Mouse (Mus musculus) kidney, embryonic 15.5 days (tissue): ENCODE data around the gene Mboat2. TPM values are rescaled to one million over a fixed set of nuclear protein-coding genes. Genes with fewer than 3 reads are reported as not detected.

Experiments used
- ATAC-seq: fragments of 200-750 bp; cut with Nextera tagmentation; replicated peaks from 2 replicates; pipeline ENCODE4 v1.8.0; 2017; ENCODE audit warnings: moderate TSS enrichment; ENCODE audit not compliant: low FRiP score
- H3K27ac ChIP-seq: fragments of 300-500 bp; sonication (generic); 2 replicates; pipeline ENCODE4 v1.5.1; 2015; ENCODE audit warnings: mild to moderate bottlenecking, inconsistent platforms
- H3K27me3 ChIP-seq: fragments of 300-500 bp; sonication (generic); 2 replicates; pipeline ENCODE4 v1.6.1; 2015; ENCODE audit warnings: inconsistent platforms
- H3K36me3 ChIP-seq: fragments of 300-500 bp; sonication (generic); 2 replicates; pipeline ENCODE4 v1.6.1; 2015; ENCODE audit warnings: inconsistent platforms
- H3K4me1 ChIP-seq: fragments of 300-500 bp; sonication (generic); 2 replicates; pipeline ENCODE4 v1.6.1; 2015; ENCODE audit warnings: inconsistent platforms
- H3K4me2 ChIP-seq: fragments of 300-500 bp; sonication (generic); 2 replicates; pipeline ENCODE4 v1.6.1; 2015; ENCODE audit warnings: moderate library complexity, mild to moderate bottlenecking, inconsistent platforms
- H3K4me3 ChIP-seq: fragments of 300-500 bp; sonication (generic); replicated peaks from 2 replicates; pipeline ENCODE4 v1.5.1; 2015; ENCODE audit warnings: mild to moderate bottlenecking, inconsistent platforms
- H3K9ac ChIP-seq: fragments of 300-500 bp; sonication (generic); 2 replicates; pipeline ENCODE4 v1.6.1; 2015; ENCODE audit warnings: mild to moderate bottlenecking, inconsistent platforms
- H3K9me3 ChIP-seq: fragments of 300-500 bp; sonication (generic); replicated peaks from 2 replicates; pipeline ENCODE4 v1.6.1; 2016; ENCODE audit warnings: inconsistent platforms
- WGBS: fragments of 180-500 bp; shearing (Covaris S2); methylation state at CpG from one replicate; pipeline ENCODE4 v1.1.7; 2015; ENCODE audit warnings: mixed read lengths; 5-methylcytosine and 5-hydroxymethylcytosine counted together
- polyA plus RNA-seq: library from polyadenylated mRNA; unstranded; fragments of >200 nt; fragmentation: Nextera tagmentation; extraction: Ambion mirVana; gene quantifications from 2 replicates; pipeline ENCODE4 v1.2.1, GENCODE M21; 2015

Mboat2 gene
- polyA plus RNA-seq, 1 experiment from 2014 or later: 42.2 TPM

- Histone ChIP-seq H3K4me3 (no peak overlapping the region), H3K4me2 (no peak overlapping the region), H3K27me3 (no peaks in the 10 kb centered on the region), H3K4me1 (peaks cover 34% of the 10 kb centered on the region), H3K27ac (0 out of 2 replicates have a peak overlapping the region, but pooled peaks have one; percentile 24), H3K9me3 (no peaks in the 10 kb centered on the region), H3K9ac (no peak overlapping the region), H3K36me3 (0 out of 2 replicates have a peak, but pooled peaks cover 7% of the 10 kb centered on the region)
- ATAC-seq: no peak
- 85% methylated on average over 1 of the region's 1 CpGs for WGBS
Measured at GRCm38 (mm10) chr12:24933206-24933775, 102.6 kb downstream of the Mboat2 start.

DNA sequence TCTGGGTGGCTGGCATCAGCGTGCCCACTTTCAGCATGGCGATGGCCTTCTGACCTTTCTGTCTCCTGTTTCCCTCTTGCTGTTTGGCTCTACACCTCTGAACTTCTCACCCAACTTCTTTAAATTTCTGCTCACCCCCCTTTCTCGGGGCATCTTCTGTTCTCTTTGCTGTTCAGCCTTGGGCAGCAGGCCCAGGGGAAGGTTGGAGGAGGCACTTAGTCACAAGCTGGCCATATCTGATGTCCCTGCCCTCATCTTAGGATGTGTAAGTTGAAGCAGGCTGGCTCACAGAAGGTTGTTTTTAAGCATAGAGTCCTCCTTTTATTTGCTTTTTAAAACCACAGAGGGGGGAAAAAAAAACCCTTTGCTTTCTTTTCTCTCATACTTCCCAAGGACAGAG is 103.3 kb downstream of the Mboat2 start:
- Histone ChIP-seq H3K9me3 (no peaks in the 10 kb centered on the region), H3K27ac (no peak overlapping the region), H3K36me3 (0 out of 2 replicates have a peak, but pooled peaks cover 7% of the 10 kb centered on the region), H3K4me3 (no peak overlapping the region), H3K27me3 (no peaks in the 10 kb centered on the region), H3K4me1 (peaks cover 27% of the 10 kb centered on the region), H3K9ac (no peak overlapping the region), H3K4me2 (no peak overlapping the region)
- ATAC-seq: no peak
- WGBS: 48% methylated on average over 3 of the region's 3 CpGs

DNA sequence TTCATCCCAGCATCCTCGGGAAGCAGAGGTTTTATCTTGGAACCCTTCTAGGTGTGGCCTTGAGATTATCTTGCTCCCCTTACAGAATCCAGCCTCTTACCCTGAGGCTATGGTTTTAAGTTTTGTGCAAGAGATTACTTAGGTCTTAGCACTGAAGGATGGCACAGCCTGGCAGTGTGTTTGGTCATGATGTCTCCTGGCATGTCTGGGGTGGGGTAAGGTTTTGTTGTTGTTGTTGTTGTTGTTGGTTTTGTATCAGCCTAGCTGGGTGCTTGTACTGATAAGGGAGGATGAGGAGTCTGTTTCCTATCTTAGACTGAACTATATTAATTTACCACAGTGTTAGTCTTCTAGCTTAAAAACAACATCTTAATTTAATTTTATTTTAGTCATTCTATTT is 105.6 kb downstream of the Mboat2 start:
- Histone ChIP-seq H3K9ac (no peak overlapping the region), H3K4me3 (no peak overlapping the region), H3K27ac (no peak overlapping the region), H3K27me3 (no peaks in the 10 kb centered on the region), H3K4me2 (no peak overlapping the region), H3K36me3 (peaks cover 17% of the 10 kb centered on the region), H3K4me1 (peaks cover 17% of the 10 kb centered on the region), H3K9me3 (no peaks in the 10 kb centered on the region)
- 76% methylated on average over 1 of the region's 1 CpGs for WGBS
- no peak for ATAC-seq

DNA sequence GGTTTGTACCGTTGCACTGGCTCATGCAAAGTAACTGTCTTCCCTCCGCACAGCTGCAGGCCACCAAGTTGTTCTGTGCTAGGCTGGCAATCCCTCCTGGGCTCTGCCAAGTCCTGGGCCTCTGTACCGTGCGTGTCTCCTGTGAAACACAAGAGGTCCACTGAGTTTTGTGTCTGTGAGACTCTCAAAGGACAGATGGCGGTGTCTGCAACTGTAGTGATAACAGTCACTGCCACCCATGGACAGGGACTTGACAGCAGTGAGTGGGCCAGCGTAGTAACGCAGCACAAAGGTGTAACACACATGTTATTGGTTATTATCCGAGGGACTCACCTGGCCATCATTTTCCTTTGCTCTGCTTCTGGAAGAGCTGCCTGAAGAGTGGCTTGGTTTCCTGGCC is 108.7 kb downstream of the Mboat2 start:
- 95% methylated on average over 8 of the region's 8 CpGs for WGBS
- Histone ChIP-seq H3K36me3 (peaks cover 30% of the 10 kb centered on the region), H3K4me3 (no peak overlapping the region), H3K27me3 (no peaks in the 10 kb centered on the region), H3K4me1 (no peaks in the 10 kb centered on the region), H3K9me3 (no peaks in the 10 kb centered on the region), H3K27ac (no peak overlapping the region), H3K9ac (no peak overlapping the region), H3K4me2 (no peak overlapping the region)
- no peak for ATAC-seq

DNA sequence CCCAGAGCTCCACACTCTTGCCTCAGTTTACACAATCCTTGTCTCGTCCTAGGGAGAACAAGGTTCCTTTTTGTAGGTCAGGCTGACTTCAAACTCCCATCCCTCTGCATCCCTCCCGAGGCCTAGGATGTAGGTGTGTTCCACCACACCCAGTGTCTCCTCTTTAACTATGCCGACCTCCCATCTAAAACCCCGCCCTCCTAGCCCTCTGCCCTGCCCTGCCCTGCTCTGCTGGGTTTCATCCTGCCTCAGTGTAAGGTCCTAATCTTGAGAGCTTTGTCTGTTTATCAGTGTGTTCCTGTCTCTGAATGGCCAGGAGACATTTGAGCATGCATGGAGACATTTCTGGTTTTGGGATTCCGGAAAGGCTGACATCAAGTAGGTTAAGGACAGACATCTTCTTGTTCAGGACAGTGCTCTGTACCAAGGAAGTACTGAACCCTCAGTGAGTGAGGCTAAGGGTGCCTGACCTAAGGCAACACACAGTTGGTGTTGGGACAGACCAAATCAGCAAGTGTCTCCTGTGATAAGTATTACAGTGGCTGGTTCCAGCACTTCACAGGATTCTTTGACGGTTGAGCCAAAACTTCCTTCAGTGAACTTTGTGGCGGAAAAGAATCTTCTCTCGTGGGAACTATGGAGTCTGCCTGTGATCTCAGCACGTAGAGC is 112.1 kb downstream of the Mboat2 start:
- Histone ChIP-seq H3K4me3 (no peak overlapping the region), H3K4me2 (no peak overlapping the region), H3K36me3 (peaks cover 37% of the 10 kb centered on the region), H3K9ac (no peak overlapping the region), H3K27ac (no peak overlapping the region), H3K9me3 (no peaks in the 10 kb centered on the region), H3K4me1 (0 out of 2 replicates have a peak, but pooled peaks cover 3% of the 10 kb centered on the region), H3K27me3 (no peaks in the 10 kb centered on the region)
- 84% methylated on average over 9 of the region's 9 CpGs for WGBS
- ATAC-seq: no peak

DNA sequence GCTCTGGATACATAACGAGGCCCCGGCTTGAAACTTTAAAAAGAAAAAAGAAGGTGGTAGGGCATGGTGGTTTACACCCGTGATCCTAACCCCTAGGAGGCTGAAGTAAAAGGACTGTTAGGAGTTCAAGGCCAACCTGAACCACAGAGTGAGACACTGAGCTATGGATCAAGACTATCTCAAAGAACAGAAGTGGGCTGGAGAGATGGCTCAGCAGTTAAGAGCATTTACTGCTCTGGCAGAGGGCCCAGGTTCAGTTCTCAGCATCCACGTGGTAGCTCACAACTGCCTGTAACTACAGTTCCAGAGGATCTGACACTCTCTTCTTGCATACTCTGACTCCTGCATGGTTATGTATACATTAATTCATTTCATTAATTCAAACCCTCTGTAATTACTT is 112.7 kb downstream of the Mboat2 start:
- no peak overlapping the region for H3K4me2 ChIP-seq
- H3K4me1 ChIP-seq: 0 out of 2 replicates have a peak, but pooled peaks cover 3% of the 10 kb centered on the region
- no peak overlapping the region for H3K4me3 ChIP-seq
- no peaks in the 10 kb centered on the region for H3K9me3 ChIP-seq
- H3K27me3 ChIP-seq: no peaks in the 10 kb centered on the region
- no peak for ATAC-seq
- no peak overlapping the region for H3K9ac ChIP-seq
- 91% methylated on average over 4 of the region's 4 CpGs for WGBS
- peaks cover 39% of the 10 kb centered on the region for H3K36me3 ChIP-seq
- no peak overlapping the region for H3K27ac ChIP-seq

- Histone ChIP-seq H3K27me3 (no peaks in the 10 kb centered on the region), H3K4me1 (0 out of 2 replicates have a peak, but pooled peaks cover 3% of the 10 kb centered on the region), H3K27ac (no peak overlapping the region), H3K4me2 (no peak overlapping the region), H3K9ac (no peak overlapping the region), H3K9me3 (no peaks in the 10 kb centered on the region), H3K36me3 (peaks cover 36% of the 10 kb centered on the region), H3K4me3 (no peak overlapping the region)
- 89% methylated on average over 7 of the region's 7 CpGs for WGBS
- ATAC-seq: no peak
Measured at GRCm38 (mm10) chr12:24944597-24944996, 113.9 kb downstream of the Mboat2 start.

- no peak overlapping the region for H3K27ac ChIP-seq
- H3K36me3 ChIP-seq: peaks cover 39% of the 10 kb centered on the region
- H3K27me3 ChIP-seq: no peaks in the 10 kb centered on the region
- WGBS: 91% methylated on average over 14 of the region's 14 CpGs
- no peak overlapping the region for H3K4me3 ChIP-seq
- H3K9ac ChIP-seq: no peak overlapping the region
- H3K4me2 ChIP-seq: no peak overlapping the region
- 0 out of 2 replicates have a peak, but pooled peaks cover 3% of the 10 kb centered on the region for H3K9me3 ChIP-seq
- no peak for ATAC-seq
- 0 out of 2 replicates have a peak, but pooled peaks cover 3% of the 10 kb centered on the region for H3K4me1 ChIP-seq
Measured at GRCm38 (mm10) chr12:24947065-24947464, 116.4 kb downstream of the Mboat2 start.

- Histone ChIP-seq H3K4me2 (no peak overlapping the region), H3K9me3 (0 out of 2 replicates have a peak, but pooled peaks cover 3% of the 10 kb centered on the region), H3K36me3 (peaks cover 37% of the 10 kb centered on the region), H3K4me1 (0 out of 2 replicates have a peak, but pooled peaks cover 3% of the 10 kb centered on the region), H3K27ac (no peak overlapping the region), H3K27me3 (no peaks in the 10 kb centered on the region), H3K9ac (no peak overlapping the region), H3K4me3 (no peak overlapping the region)
- ATAC-seq: 0 out of 2 replicates have a peak, but pooled peaks have one; percentile 43
- WGBS: 62% methylated on average over 3 of the region's 3 CpGs
Measured at GRCm38 (mm10) chr12:24948344-24948743, 117.7 kb downstream of the Mboat2 start.

- H3K36me3 ChIP-seq: peaks cover 39% of the 10 kb centered on the region
- 0 out of 2 replicates have a peak, but pooled peaks cover 3% of the 10 kb centered on the region for H3K9me3 ChIP-seq
- WGBS: 92% methylated on average over 7 of the region's 7 CpGs
- H3K9ac ChIP-seq: no peak overlapping the region
- no peak overlapping the region for H3K4me2 ChIP-seq
- no peak overlapping the region for H3K27ac ChIP-seq
- H3K4me3 ChIP-seq: no peak overlapping the region
- H3K27me3 ChIP-seq: no peaks in the 10 kb centered on the region
- 0 out of 2 replicates have a peak, but pooled peaks cover 2% of the 10 kb centered on the region for H3K4me1 ChIP-seq
- ATAC-seq: no peak
Measured at GRCm38 (mm10) chr12:24950376-24951046, 119.8 kb downstream of the Mboat2 start.

GRCm38 (mm10) chr12:24952147-24952546 is 121.5 kb downstream of the Mboat2 start:
- WGBS: 34% methylated on average over 6 of the region's 6 CpGs
- peak; percentile 44; the same call in 1 of the 2 replicates for ATAC-seq

DNA sequence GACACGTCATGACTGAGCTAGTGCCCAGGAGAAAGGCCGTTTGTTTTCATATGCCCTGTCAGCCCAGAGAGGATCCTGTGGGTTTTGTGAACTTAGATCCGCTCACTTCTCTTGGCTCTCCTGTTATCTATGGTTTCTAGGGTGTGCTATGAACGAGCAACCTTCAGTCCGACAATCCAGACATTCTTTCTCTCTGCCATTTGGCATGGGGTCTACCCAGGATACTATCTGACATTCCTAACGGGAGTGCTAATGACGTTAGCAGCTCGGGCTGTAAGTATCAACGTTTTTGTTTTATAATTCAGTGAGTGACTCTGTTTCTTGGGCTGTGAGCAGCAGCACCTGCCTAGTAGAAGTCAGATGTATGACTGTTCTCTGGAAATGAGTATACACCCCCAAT is 124.5 kb downstream of the Mboat2 start:
- WGBS: 74% methylated on average over 9 of the region's 9 CpGs
- H3K9me3 ChIP-seq: 0 out of 2 replicates have a peak, but pooled peaks cover 3% of the 10 kb centered on the region
- H3K27me3 ChIP-seq: no peaks in the 10 kb centered on the region
- no peak overlapping the region for H3K27ac ChIP-seq
- peaks cover 41% of the 10 kb centered on the region for H3K36me3 ChIP-seq
- no peak overlapping the region for H3K4me2 ChIP-seq
- H3K9ac ChIP-seq: no peak overlapping the region
- no peak overlapping the region for H3K4me3 ChIP-seq
- H3K4me1 ChIP-seq: 0 out of 2 replicates have a peak, but pooled peaks cover 2% of the 10 kb centered on the region
- ATAC-seq: no peak

More at GRCm38 (mm10) chr12:24952147-24952546, 121.5 kb downstream of the Mboat2 start:
- Histone ChIP-seq H3K27me3 (no peaks in the 10 kb centered on the region), H3K27ac (no peak overlapping the region), H3K4me3 (no peak overlapping the region), H3K36me3 (peaks cover 39% of the 10 kb centered on the region), H3K9me3 (0 out of 2 replicates have a peak, but pooled peaks cover 3% of the 10 kb centered on the region), H3K4me1 (no peaks in the 10 kb centered on the region), H3K4me2 (no peak overlapping the region), H3K9ac (no peak overlapping the region)
